Mouse (Mus musculus): ENCODE measurements around the gene Coasy. TPM values are rescaled to one million over a fixed set of nuclear protein-coding genes. Genes with fewer than 3 reads are reported as not detected.

The Coasy gene
- total RNA-seq, 2 experiments from 2014 or later: 7.9 to 10.3 TPM

GRCm38 (mm10) chr11:101062165-101062884, 20.0 kb upstream of the Coasy start:
- peak; percentile 81 for DNase-seq

GRCm38 (mm10) chr11:101062971-101063675, 19.2 kb upstream of the Coasy start:
- peak; percentile 50 for DNase-seq

- DNase-seq: peak; percentile 78
Observed at GRCm38 (mm10) chr11:101063676-101064327, 18.6 kb upstream of the Coasy start.

- no peak for DNase-seq
Observed at GRCm38 (mm10) chr11:101064462-101064861, 17.9 kb upstream of the Coasy start.

GRCm38 (mm10) chr11:101065002-101065401, 17.4 kb upstream of the Coasy start:
- DNase-seq: no peak

GRCm38 (mm10) chr11:101066549-101067412, 15.6 kb upstream of the Coasy start:
- peak; percentile 69 for DNase-seq

GRCm38 (mm10) chr11:101069391-101070188, 12.8 kb upstream of the Coasy start, which contains the start of gene Naglu:
Naglu (plus strand) TSS chr11:101070012.
- DNase-seq: peak; percentile 97

- no peak for DNase-seq
Observed at GRCm38 (mm10) chr11:101070189-101070527, 12.2 kb upstream of the Coasy start.

GRCm38 (mm10) chr11:101070987-101071386, 11.4 kb upstream of the Coasy start:
- no peak for DNase-seq

GRCm38 (mm10) chr11:101071810-101072428, 10.4 kb upstream of the Coasy start:
- DNase-seq: no peak

- DNase-seq: no peak
Observed at GRCm38 (mm10) chr11:101078121-101078520, 4.2 kb upstream of the Coasy start, which contains the start of gene Hsd17b1. Hsd17b1 (plus strand) TSS chr11:101078411.

- no peak for DNase-seq
Observed at GRCm38 (mm10) chr11:101079746-101080145, 2.6 kb upstream of the Coasy start.

GRCm38 (mm10) chr11:101080421-101080820, 1.9 kb upstream of the Coasy start:
- no peak for DNase-seq

GRCm38 (mm10) chr11:101081659-101082058, 706 bp upstream of the Coasy start:
- no peak for DNase-seq

- no peak for DNase-seq
Observed at GRCm38 (mm10) chr11:101083083-101083697, 825 bp downstream of the Coasy start.

GRCm38 (mm10) chr11:101084246-101084645, 1.9 kb downstream of the Coasy start:
- no peak for DNase-seq

- DNase-seq: no peak
Observed at GRCm38 (mm10) chr11:101084811-101085210, 2.4 kb downstream of the Coasy start.

- no peak for DNase-seq
Observed at GRCm38 (mm10) chr11:101085617-101086322, 3.4 kb downstream of the Coasy start.

- DNase-seq: no peak
Observed at GRCm38 (mm10) chr11:101086323-101086674, 3.9 kb downstream of the Coasy start.

All from gastrocnemius, postnatal 25 days (tissue).